Mouse (Mus musculus) lung, postnatal 0 days (tissue): Measurements from ENCODE around the gene Mpz.

Source experiments
- CTCF ChIP-seq: IDR thresholded peaks from 2 replicates; pipeline ENCODE4 v1.5.1; 2016; ENCODE audit warnings: antibody characterized with exemption, mild to moderate bottlenecking
- EP300 ChIP-seq: IDR thresholded peaks from 2 replicates; pipeline ENCODE4 v1.6.1; 2016; ENCODE audit warnings: antibody characterized with exemption, mild to moderate bottlenecking, control low read depth

- TF ChIP-seq CTCF (0 out of 2 replicates have a peak, but pooled peaks have one; percentile 14), EP300 (no peak)
These were observed 38.5 kb upstream of the Mpz start for GRCm38 (mm10) chr1:171111781-171112575.
